Mouse (Mus musculus): ENCODE measurements around the gene Adtrp.

Adtrp gene

DNA sequence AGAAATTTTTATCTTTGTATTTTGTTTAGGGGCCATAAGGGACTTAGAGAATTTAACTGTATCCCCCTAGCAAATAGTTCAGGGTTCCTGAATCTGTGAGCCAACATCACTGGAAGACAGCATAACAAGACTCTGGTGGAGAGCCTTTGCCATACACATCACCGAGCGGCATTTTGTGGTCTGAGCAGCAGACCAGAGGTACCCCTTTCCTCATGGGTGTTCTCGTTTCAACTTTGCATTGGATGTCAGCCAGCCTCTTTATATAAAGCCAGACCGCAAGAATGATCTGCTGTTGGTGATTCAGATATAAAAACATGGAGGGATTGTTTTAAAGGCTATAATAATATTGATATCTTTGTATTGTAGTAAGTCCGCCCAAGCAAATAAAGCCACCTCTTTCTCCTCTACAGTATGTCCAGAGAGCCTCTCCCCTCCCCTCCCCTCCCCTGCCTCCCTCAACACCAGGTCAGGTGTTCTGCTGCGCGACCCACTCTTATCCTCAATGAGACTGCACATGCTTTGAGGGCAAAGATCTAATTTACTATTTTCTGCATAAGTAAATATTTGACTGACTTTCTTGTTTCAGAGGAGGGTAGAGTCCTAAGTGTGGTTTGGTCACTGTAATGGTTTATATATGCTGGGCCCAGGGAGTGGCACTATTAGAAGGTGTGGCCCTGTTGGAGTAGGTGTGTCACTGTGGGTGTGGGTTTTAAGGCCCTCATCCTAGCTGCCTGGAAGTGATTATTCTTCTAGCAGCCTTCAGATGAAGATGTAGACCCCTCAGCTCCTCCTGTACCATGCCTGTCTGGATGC, 62.4 kb downstream of the Adtrp start:
- DNase-seq (ENCODE audit: inconsistent age in 2 of 2, low spot score in 1 of 2) = no peak

- DNase-seq (ENCODE audit: inconsistent age in 2 of 2, low spot score in 1 of 2) = no peak
Observed at GRCm38 (mm10) chr13:41780296-41780695, 67.2 kb downstream of the Adtrp start.

GRCm38 (mm10) chr13:41779603-41780180, 67.8 kb downstream of the Adtrp start:
- no peak for DNase-seq (ENCODE audit: inconsistent age in 2 of 2, low spot score in 1 of 2)

DNA sequence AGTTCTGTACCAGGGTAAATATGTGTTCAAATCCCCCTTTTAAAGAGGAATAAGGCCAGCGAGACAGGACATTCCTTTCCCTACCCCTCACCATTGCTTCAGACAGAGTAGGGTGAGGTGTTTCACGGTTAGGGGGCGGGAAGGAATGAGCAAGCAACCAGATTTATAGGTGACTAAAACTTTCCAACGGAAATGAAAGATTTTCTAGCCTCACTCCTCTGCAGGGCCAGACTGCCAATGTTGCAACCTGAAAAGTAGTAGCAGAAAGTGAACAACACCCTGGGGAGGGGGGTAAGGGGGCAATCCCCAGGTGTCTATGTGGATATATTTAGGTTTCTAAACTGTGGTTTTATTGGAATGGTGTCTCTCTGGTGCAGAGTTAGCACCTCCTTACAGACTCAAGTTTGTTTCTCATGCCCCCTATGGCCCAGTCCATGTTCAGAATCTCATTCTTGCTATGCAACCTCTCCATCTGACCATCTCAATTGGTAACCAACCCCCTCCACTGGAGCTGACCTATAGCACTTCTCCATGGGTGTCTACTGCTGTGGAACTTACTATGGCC, 73.6 kb downstream of the Adtrp start:
- no peak for DNase-seq (ENCODE audit: inconsistent age in 2 of 2, low spot score in 1 of 2)

DNA sequence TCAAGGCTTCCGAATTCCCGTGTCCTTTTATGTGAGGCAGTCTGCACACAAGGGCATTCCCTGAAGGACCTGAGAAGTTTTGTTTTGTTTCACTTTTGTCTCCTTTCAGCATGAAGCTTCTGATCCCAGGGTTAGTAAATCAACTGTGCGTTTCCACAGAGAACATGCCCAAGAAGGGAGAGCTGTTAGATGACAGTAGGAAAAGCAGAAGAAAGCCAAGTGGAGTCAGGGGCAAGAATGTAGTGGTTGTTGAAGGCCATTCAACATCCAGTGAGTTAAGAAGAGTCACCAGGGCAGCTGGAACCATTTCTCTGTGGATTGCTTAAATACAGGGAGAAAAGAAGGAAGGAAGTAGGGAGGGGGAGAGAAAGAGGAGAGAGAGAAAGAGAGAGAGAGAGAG, 76.4 kb downstream of the Adtrp start:
- DNase-seq (ENCODE audit: inconsistent age in 2 of 2, low spot score in 1 of 2) = peak in 1 of 2 experiments; percentile 47

- no peak for DNase-seq (ENCODE audit: inconsistent age in 2 of 2, low spot score in 1 of 2)
Observed at GRCm38 (mm10) chr13:41767941-41768340, 79.5 kb downstream of the Adtrp start.

DNA sequence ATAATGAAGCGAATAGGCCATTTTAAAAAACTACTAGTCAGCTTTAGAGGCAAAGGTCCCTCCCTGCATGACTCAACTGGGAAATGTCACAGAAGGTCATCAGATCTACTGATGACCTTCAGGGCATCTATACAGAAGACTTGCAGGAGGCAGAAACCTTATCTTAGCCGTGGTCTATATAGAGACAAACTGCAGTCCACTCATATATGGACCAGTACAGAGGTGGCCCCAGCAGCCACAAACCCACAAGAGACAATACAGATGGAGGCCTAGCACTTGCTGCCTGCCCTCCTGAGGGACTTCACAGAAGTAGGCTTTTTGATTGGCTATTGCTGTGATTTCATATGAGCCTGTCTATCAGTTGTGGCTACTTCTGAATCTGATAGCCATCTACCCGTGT, 85.5 kb downstream of the Adtrp start:
- no peak for DNase-seq (ENCODE audit: inconsistent age in 2 of 2, low spot score in 1 of 2)

DNA sequence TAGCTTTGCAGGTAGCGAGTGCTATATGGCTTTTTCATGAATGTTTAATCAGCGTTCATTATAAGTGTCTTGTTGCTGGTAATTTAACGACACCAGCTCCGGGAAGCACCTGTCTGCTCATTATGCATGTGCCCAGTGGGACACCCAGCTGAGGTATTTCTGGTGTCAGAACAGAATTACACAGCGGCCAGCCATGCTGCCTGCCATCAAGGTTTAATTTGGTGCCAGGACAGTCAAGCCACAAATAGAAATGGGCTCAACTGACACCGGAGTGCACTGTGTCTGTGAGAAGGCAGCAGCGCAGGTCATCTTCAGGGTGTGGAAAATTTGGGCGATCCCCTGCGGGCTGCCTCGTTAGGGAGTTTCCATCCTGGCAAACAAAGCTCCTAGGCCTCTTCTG, 87.0 kb downstream of the Adtrp start:
- DNase-seq (ENCODE audit: inconsistent age in 2 of 2, low spot score in 1 of 2) = no peak

GRCm38 (mm10) chr13:41758550-41759465, 88.7 kb downstream of the Adtrp start:
- DNase-seq (ENCODE audit: inconsistent age in 2 of 2, low spot score in 1 of 2) = peak in 1 of 2 experiments; percentile 57

DNA sequence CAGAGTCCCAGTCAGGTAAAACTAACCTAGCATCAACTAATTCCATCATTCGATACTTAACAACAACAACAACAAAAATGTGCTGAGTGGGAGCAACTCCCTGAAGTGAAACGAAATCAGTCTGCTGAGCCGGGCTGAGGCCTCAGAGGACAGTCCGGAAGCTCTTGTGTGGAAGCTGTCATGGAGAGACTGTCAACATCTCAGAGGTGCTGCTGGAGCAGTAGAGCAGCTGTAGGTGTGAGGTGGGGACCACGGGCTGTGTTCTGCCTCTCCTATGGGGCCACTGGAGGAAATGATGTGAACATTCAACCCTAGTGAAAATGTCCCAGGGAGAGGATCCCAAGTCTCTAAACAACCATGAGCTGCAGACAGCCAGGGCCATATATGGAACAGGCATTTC, 94.4 kb downstream of the Adtrp start:
- DNase-seq (ENCODE audit: inconsistent age in 2 of 2, low spot score in 1 of 2) = no peak

GRCm38 (mm10) chr13:41750481-41750880, 97.0 kb downstream of the Adtrp start:
- DNase-seq (ENCODE audit: inconsistent age in 2 of 2, low spot score in 1 of 2) = peak in 1 of 2 experiments; percentile 15

GRCm38 (mm10) chr13:41748866-41749265, 98.6 kb downstream of the Adtrp start:
- DNase-seq (ENCODE audit: inconsistent age in 2 of 2, low spot score in 1 of 2) = peak in 1 of 2 experiments; percentile 29

GRCm38 (mm10) chr13:41747691-41748090, 99.8 kb downstream of the Adtrp start:
- DNase-seq (ENCODE audit: inconsistent age in 2 of 2, low spot score in 1 of 2) = peak in 1 of 2 experiments; percentile 55

DNA sequence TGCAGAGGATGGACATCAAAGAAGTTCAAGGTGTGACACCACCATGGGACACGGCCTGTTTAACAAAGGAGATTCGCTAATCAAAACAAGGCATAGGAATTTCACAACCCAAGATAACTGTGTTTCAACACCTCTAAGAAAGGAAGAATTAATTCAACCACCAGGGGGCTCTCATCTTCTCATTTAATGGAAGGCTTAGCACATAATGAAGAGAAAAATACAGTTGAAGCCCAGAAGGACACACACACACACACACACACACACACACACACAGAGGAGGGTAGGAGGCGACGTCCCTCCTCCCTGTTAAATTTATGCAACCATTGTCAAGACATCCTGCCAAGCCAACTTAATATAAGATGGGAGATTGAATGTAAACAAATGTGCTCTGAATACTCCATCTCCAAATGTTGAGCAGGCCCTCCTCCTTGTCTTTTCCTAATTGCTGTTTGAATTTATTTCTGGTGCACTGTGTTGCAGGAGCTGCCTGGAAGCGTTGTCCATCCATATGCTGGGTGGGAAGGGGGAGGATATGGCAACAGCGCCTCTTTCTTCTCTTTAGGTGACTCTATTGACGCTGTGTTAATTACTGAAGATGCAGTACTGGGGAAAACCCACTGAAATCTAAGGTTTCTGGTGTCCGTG, 100.4 kb downstream of the Adtrp start:
- peak in 1 of 2 experiments; percentile 82 for DNase-seq (ENCODE audit: inconsistent age in 2 of 2, low spot score in 1 of 2)

DNA sequence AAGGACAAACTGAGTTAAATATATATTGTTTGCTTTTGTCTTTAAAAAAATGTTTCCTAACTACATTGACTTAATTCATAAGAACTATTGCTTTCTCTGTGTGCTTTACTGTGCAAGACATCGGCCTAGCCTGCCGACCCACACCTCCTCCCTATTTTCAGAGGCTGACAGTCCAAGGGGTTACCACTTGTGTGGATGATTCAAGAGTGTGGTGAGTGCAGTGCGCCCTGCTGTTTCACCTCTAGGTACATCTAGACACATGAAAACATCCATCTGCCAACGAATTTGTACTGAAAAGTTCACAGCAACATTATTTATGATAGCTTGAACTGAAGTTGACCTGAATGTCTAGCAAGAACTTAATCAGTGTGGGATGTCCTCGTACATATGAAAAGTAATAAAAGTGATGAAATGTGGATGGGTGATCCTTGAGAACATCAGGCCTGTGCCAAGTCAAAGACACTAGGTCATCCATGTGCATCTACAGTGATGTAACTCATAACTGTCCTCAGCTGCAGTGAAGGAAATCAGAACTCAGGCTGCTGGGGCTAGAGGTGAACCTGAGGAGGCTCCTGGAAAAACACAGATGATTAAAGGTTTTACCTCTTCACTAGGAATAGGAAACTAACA, 106.9 kb downstream of the Adtrp start:
- peak in 1 of 2 experiments; percentile 46 for DNase-seq (ENCODE audit: inconsistent age in 2 of 2, low spot score in 1 of 2)

GRCm38 (mm10) chr13:41737628-41738309, 109.7 kb downstream of the Adtrp start:
- no peak for DNase-seq (ENCODE audit: inconsistent age in 2 of 2, low spot score in 1 of 2)

GRCm38 (mm10) chr13:41729660-41730059, 117.8 kb downstream of the Adtrp start:
- DNase-seq (ENCODE audit: inconsistent age in 2 of 2, low spot score in 1 of 2) = no peak

DNA sequence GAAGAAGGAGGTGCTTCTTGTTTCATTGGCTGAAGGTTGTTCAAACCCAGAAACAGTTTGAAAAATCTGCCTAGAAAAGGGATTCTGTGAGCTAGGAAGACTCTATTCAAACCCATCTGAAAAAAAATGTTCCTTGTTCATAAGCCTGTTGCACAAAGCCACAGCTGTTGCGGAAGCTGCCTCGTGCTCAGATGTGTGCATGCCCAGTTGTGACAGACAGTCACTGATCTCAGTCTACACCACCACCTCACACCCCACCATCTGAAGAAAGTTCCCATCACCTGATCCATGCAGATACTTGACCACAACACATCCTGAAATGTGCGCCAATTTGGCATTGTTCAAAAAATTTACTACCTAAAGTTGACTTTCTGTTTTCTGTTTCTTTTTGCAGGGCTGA, 119.7 kb downstream of the Adtrp start:
- DNase-seq (ENCODE audit: inconsistent age in 2 of 2, low spot score in 1 of 2) = no peak

DNA sequence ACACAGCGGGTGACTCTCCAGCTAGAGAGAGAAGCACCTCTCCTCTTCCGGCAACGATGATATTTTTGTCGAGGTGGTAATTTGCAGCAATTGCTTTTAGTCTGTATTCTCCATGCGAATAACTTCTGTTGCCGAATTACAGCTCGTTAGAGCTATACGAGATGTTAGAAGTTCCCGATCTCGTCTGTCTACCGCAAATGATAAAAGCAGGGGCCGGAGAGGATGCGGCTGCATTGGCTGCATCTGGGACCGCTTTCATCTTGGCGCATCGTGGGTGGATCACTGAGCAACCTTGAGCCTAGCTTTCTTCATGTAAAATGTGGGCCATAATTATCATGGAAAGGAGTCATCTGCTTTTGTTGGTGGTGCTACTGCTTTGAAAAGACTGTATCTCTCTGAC, 128.2 kb downstream of the Adtrp start:
- DNase-seq (ENCODE audit: inconsistent age in 2 of 2, low spot score in 1 of 2) = no peak

DNA sequence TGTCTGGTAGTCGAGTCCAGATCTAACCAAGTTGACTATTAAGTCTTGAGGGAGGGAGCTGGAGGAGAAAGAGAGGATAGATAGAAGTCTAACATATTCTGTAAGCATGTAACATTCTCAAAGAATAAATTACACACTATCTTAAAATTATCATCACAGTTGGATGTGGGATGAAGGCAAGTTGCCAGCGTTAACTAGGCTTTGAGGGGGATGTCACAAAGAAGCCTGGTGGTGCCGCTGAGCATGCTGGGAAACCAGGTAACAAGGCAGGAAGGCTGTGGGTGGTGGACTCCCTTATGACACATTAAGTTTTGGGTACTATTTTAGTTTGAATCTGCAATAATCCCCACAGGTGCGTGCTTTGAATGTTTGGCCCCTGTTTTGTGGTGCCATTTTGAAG, 129.4 kb downstream of the Adtrp start:
- no peak for DNase-seq (ENCODE audit: inconsistent age in 2 of 2, low spot score in 1 of 2)

Data from adrenal gland, adult (tissue).